Mouse (Mus musculus): Measurements from ENCODE around the gene Ap3b1. TPM values are rescaled to one million over a fixed set of nuclear protein-coding genes. Genes with fewer than 3 reads are reported as not detected.

The Ap3b1 gene
- total and polyA plus RNA-seq, 3 experiments: 46.0 to 113 (median 60.7) TPM

DNA sequence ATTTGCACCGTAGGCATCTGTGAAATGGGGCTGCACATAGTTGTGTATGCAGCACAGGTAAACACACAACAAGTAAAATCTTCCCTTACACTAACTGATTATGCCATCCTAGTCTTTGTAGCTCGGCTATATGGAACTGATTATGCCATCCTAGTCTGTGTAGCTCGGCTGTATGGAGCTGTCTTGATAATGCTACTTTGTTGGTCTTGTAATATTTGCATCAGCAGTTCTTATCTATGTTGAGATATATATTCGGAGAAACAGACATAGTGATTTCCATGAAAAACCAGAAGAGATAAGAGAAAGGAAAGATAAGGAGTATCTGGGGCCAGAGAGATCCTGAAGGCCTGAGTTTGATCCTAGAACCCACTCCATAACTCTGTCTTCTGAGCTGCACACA lies 178.6 kb downstream of the Ap3b1 start:
- no peaks in the 10 kb centered on the region for H3K79me2 ChIP-seq (replicated peaks; ENCODE audit: control insufficient read depth, extremely low read depth, insufficient read depth, poor library complexity, severe bottlenecking)
- peaks cover 0 to 8% of the 10 kb centered on the region in 2 experiments; a peak in 1 of 4 replicates for H3K4me1 ChIP-seq (ENCODE audit: control insufficient read depth in 1 of 2, insufficient read depth in 2 of 2)
- no peak overlapping the region for H3K4me3 ChIP-seq (replicated peaks in 1 of 3; ENCODE audit: low read depth in 2 of 3, low read length in 2 of 3, poor library complexity in 1 of 3)
- no peak overlapping the region for H3K9ac ChIP-seq (ENCODE audit: insufficient read depth, low read depth)
- no peak overlapping the region for H3K27ac ChIP-seq (ENCODE audit: insufficient read depth, low read depth)
- H3K4me2 ChIP-seq (ENCODE audit: insufficient read depth, low read depth, poor library complexity, severe bottlenecking): no peak overlapping the region
- dilution Hi-C loops (cut with MboI; ENCODE audit: extremely low pct_ligation_motif_present, extremely low pct_unique_long_range_greater_than_20kb, low sequenced_read_pairs) (no loop called here), in situ Hi-C loops (cut with MboI; ENCODE audit: low pct_ligation_motif_present, low pct_unique_long_range_greater_than_20kb, low sequenced_read_pairs) (no loop called here)
- peaks cover 16 to 75% of the 10 kb centered on the region in 2 experiments for H3K36me3 ChIP-seq (replicated peaks in 1 of 2; ENCODE audit: control insufficient read depth in 1 of 2, insufficient read depth in 1 of 2, low read length in 1 of 2)
- H3K9me3 ChIP-seq (replicated peaks; ENCODE audit: low read length): no peaks in the 10 kb centered on the region
- DNase-seq (ENCODE audit: extremely low read depth): no peak
- H3K27me3 ChIP-seq (replicated peaks): no peaks in the 10 kb centered on the region
- TF ChIP-seq USF1 (IDR thresholded peaks at IDR 0.05; ENCODE audit: low read depth, low read length) (no peak), POLR2AphosphoS2 (IDR thresholded peaks at IDR 0.05; ENCODE audit: low read depth, low read length) (no peak), TBP (conservative IDR thresholded peaks at IDR 0.05; ENCODE audit: low read depth, low read length) (no peak), SIN3A (IDR thresholded peaks at IDR 0.05; ENCODE audit: low read length) (no peak), MAX (IDR thresholded peaks at IDR 0.05; ENCODE audit: low read length) (no peak), ZNF384 (IDR thresholded peaks at IDR 0.05; ENCODE audit: low read depth, low read length) (no peak), POLR2A (IDR thresholded peaks at IDR 0.05; ENCODE audit: low read depth, low read length) (no peak), PAX5 (IDR thresholded peaks at IDR 0.05; ENCODE audit: low read length) (no peak), ZKSCAN1 (IDR thresholded peaks at IDR 0.05; ENCODE audit: borderline replicate concordance, low read depth, low read length) (no peak), JUN (IDR thresholded peaks at IDR 0.05; ENCODE audit: insufficient read depth, low read depth, low read length) (no peak), E2F4 (IDR thresholded peaks at IDR 0.05; ENCODE audit: insufficient replicate concordance, low read depth, low read length) (no peak), ZC3H11A (IDR thresholded peaks at IDR 0.05; ENCODE audit: low read depth, low read length) (no peak), RCOR1 (conservative IDR thresholded peaks at IDR 0.05; ENCODE audit: low read depth, low read length) (no peak), JUND (conservative IDR thresholded peaks at IDR 0.05; ENCODE audit: low read depth, low read length) (no peak), ELF1 (IDR thresholded peaks at IDR 0.05; ENCODE audit: low read depth, low read length) (no peak), ZMIZ1 (IDR thresholded peaks at IDR 0.05; ENCODE audit: low read depth, low read length) (no peak)

DNA sequence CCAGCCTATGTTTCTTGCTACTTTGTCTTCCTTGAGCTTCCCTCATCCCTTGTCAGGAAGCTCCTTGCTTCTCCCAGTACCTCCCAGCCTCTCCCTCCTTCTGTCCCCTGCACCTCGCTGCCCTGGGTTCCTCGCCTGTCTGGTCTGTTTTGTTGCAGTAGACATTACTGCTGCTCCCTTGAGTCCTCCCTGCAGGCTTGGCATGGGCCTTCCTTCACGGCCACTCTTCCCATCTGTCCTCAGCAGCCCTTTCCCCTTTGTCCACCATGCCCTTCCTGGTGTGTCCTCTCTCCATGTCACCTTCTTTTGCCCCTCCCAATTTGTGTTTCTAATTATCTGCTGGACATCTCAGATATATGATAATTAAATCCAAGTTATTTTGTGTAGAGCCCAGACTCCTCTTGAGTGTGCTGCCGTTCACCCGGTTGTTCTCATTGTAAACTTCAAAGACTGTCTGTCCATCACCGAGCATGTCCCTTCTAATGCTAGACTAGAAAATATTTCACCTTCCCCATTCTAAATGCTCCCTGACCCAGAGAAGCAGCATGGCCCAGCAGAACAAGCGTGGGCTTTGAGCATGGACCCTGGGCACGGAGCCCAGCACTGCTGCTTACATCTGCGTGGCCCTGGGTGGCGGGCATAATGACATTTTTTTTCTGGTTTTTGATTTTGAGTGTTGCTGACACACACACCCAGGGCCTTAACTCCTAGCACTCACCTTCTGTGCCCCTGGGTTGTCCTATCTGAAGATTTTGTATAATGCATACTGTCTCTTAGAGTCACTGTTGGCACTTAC lies 181.3 kb downstream of the Ap3b1 start:
- Histone ChIP-seq H3K4me1 (ENCODE audit: control insufficient read depth in 1 of 2, insufficient read depth in 2 of 2) (no peaks in the 10 kb centered on the region), H3K9ac (ENCODE audit: insufficient read depth, low read depth) (no peak overlapping the region), H3K27ac (ENCODE audit: insufficient read depth, low read depth) (no peak overlapping the region), H3K4me3 (replicated peaks in 1 of 3; ENCODE audit: low read depth in 2 of 3, low read length in 2 of 3, poor library complexity in 1 of 3) (no peak overlapping the region), H3K9me3 (replicated peaks; ENCODE audit: low read length) (no peaks in the 10 kb centered on the region), H3K4me2 (ENCODE audit: insufficient read depth, low read depth, poor library complexity, severe bottlenecking) (no peak overlapping the region), H3K79me2 (replicated peaks; ENCODE audit: control insufficient read depth, extremely low read depth, insufficient read depth, poor library complexity, severe bottlenecking) (no peaks in the 10 kb centered on the region), H3K27me3 (replicated peaks) (no peaks in the 10 kb centered on the region), H3K36me3 (replicated peaks in 1 of 2; ENCODE audit: control insufficient read depth in 1 of 2, insufficient read depth in 1 of 2, low read length in 1 of 2) (peaks cover 25 to 75% of the 10 kb centered on the region in 2 experiments)
- no peak for DNase-seq (ENCODE audit: extremely low read depth)
- in situ Hi-C loops (cut with MboI; ENCODE audit: low pct_ligation_motif_present, low pct_unique_long_range_greater_than_20kb, low sequenced_read_pairs) (no loop called here), dilution Hi-C loops (cut with MboI; ENCODE audit: extremely low pct_ligation_motif_present, extremely low pct_unique_long_range_greater_than_20kb, low sequenced_read_pairs) (no loop called here)
- TF ChIP-seq RCOR1 (conservative IDR thresholded peaks at IDR 0.05; ENCODE audit: low read depth, low read length) (no peak), ZC3H11A (IDR thresholded peaks at IDR 0.05; ENCODE audit: low read depth, low read length) (no peak), JUND (conservative IDR thresholded peaks at IDR 0.05; ENCODE audit: low read depth, low read length) (no peak), HCFC1 (IDR thresholded peaks at IDR 0.05; ENCODE audit: low read depth, low read length) (no peak), ZNF384 (IDR thresholded peaks at IDR 0.05; ENCODE audit: low read depth, low read length) (no peak), TCF12 (IDR thresholded peaks at IDR 0.05; ENCODE audit: low read depth, low read length) (no peak)
